Mouse (Mus musculus): Measurements from ENCODE around the gene Tmem25. TPM values are rescaled to one million over a fixed set of nuclear protein-coding genes. Genes with fewer than 3 reads are reported as not detected.

Gene Tmem25
- 4.1 and 4.5 TPM in 2 replicates for polyA plus RNA-seq (2015; fragmentation: Nextera tagmentation; extraction: Ambion mirVana)

GRCm38 (mm10) chr9:44799102-44799957, at the start of gene Tmem25:
TSS of gene Tmem25 (minus strand) at chr9:44799307.

GRCm38 (mm10) chr9:44802808-44803450, 3.8 kb upstream of the Tmem25 start, which contains the start of gene Ttc36:
TSS of gene Ttc36 (minus strand) at chr9:44803072.

GRCm38 (mm10) chr9:44767101-44768028, 31.7 kb downstream of the Tmem25 start, which contains the start of the genes Arcn1 and Ift46:
TSS of gene Arcn1 (minus strand) at chr9:44767845.
TSS of gene Ift46 (plus strand) at chr9:44767908.

Other genes with a start within 250 kb of the Tmem25 start
- gene Cxcr5, start 237.4 kb downstream of the Tmem25 start, polyA plus RNA-seq (2015; fragmentation: Nextera tagmentation; extraction: Ambion mirVana) = 0.12 and 0.13 TPM in 2 replicates
- 8.9 and 9.1 TPM in 2 replicates for gene Ddx6, start 194.4 kb downstream of the Tmem25 start, polyA plus RNA-seq (2015; fragmentation: Nextera tagmentation; extraction: Ambion mirVana)
- not detected in 2 replicates for gene Treh, start 126.1 kb downstream of the Tmem25 start, polyA plus RNA-seq (2015; fragmentation: Nextera tagmentation; extraction: Ambion mirVana)
- 22.9 and 26.2 TPM in 2 replicates for gene Phldb1, start 64.1 kb downstream of the Tmem25 start, polyA plus RNA-seq (2015; fragmentation: Nextera tagmentation; extraction: Ambion mirVana)
- 78.8 and 86.3 TPM in 2 replicates for gene Arcn1, start 31.5 kb downstream of the Tmem25 start, polyA plus RNA-seq (2015; fragmentation: Nextera tagmentation; extraction: Ambion mirVana)
- 53.7 and 58.3 TPM in 2 replicates for gene Ift46, start 31.4 kb downstream of the Tmem25 start, polyA plus RNA-seq (2015; fragmentation: Nextera tagmentation; extraction: Ambion mirVana)
- 0.87 and 1.4 TPM in 2 replicates for gene Ttc36, start 3.8 kb upstream of the Tmem25 start, polyA plus RNA-seq (2015; fragmentation: Nextera tagmentation; extraction: Ambion mirVana)
- gene Kmt2a, start 82.0 kb upstream of the Tmem25 start, polyA plus RNA-seq (2015; fragmentation: Nextera tagmentation; extraction: Ambion mirVana) = 3.4 and 5.7 TPM in 2 replicates
- gene Atp5l, start 121.4 kb upstream of the Tmem25 start, polyA plus RNA-seq (2015; fragmentation: Nextera tagmentation; extraction: Ambion mirVana) = 1,346 and 1,682 TPM in 2 replicates
- gene Ube4a, start 166.3 kb upstream of the Tmem25 start, polyA plus RNA-seq (2015; fragmentation: Nextera tagmentation; extraction: Ambion mirVana) = 13.6 and 15.2 TPM in 2 replicates
- 0.19 TPM in 1 of 2 replicates, not detected in the other for gene Cd3g, start 181.1 kb upstream of the Tmem25 start, polyA plus RNA-seq (2015; fragmentation: Nextera tagmentation; extraction: Ambion mirVana)
- not detected in 2 replicates for gene Cd3d, start 182.5 kb upstream of the Tmem25 start, polyA plus RNA-seq (2015; fragmentation: Nextera tagmentation; extraction: Ambion mirVana)
- gene Cd3e, start 210.3 kb upstream of the Tmem25 start, polyA plus RNA-seq (2015; fragmentation: Nextera tagmentation; extraction: Ambion mirVana) = 4.3 TPM in 2 replicates
- 0.85 TPM in 1 of 2 replicates, not detected in the other for gene Mpzl2, start 240.5 kb upstream of the Tmem25 start, polyA plus RNA-seq (2015; fragmentation: Nextera tagmentation; extraction: Ambion mirVana)

All from skeletal muscle tissue, postnatal 0 days (tissue).